Mouse (Mus musculus) effector memory CD4-positive, alpha-beta T cell, adult 5 months (primary cell): ENCODE data around the gene Fam124a. TPM values are rescaled to one million over a fixed set of nuclear protein-coding genes. Genes with fewer than 3 reads are reported as not detected.

ENCODE experiments used
- polyA plus RNA-seq: library from polyadenylated mRNA; unstranded; fragments of 100-300 nt; shearing (Covaris generic); gene quantifications from one replicate; pipeline ENCODE4 v1.2.1, GENCODE M21; 2017

Fam124a gene
- polyA plus RNA-seq, result not detected

DNA sequence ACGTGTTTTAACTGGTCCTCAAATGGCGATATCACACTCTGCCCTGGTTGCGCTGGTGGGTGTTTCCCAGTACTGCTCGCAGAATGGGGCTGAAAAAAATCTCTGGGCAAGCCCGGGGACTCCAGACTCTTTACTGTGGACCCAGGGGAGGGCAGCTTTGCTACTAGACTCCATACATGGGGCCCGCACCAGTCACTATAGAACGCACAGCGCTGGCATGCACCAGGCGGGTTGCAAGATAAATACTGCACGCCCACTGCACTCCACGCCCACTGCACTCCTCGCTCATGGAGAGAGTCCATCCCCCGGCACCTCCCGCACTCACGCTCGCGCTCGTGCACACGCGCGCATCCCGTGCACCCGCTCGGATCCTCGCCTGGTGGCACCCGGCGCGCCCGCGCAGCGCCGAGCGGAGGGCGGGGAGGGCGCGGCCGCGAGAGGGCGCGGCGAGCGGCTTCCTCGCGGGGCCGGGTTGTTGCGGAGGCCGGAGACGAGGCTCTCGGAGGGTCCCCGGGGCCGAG, at the start of gene Fam124a:
Gene Fam124a, plus strand, starts transcription at position 429 of the 521 bp plus-strand sequence.

GRCm38 (mm10) chr14:62566821-62567220, 11.3 kb downstream of the Fam124a start, which contains the start of gene Gm4131:
TSS of gene Gm4131 (minus strand) at chr14:62566921.

Other genes starting within 250 kb of the Fam124a start
- not detected for gene Gucy1b2, start 99.4 kb upstream of the Fam124a start, polyA plus RNA-seq
- not detected for gene Gm4131, start 11.2 kb downstream of the Fam124a start, polyA plus RNA-seq
- not detected for gene Serpine3, start 107.9 kb downstream of the Fam124a start, polyA plus RNA-seq
- gene Ints6, start 205.4 kb downstream of the Fam124a start, polyA plus RNA-seq, result 85.0 TPM